Mouse (Mus musculus) kidney, postnatal 25 days (tissue): Measurements from ENCODE around the gene Pou2f2.

ENCODE experiments used
- DNase-seq, 2 experiments: peaks; one replicate each; pipeline ENCODE4 v3.0.0; 2021; ENCODE audit warnings: mixed read lengths in 2 of 2

Gene Pou2f2

GRCm38 (mm10) chr7:25141761-25142160, 37.8 kb downstream of the Pou2f2 start:
- DNase-seq: peak; percentile 49 to 56

GRCm38 (mm10) chr7:25137553-25137952, 42.0 kb downstream of the Pou2f2 start:
- DNase-seq: no peak

GRCm38 (mm10) chr7:25133092-25134049, 46.2 kb downstream of the Pou2f2 start:
- DNase-seq: peak; percentile 77 to 79

GRCm38 (mm10) chr7:25132318-25132960, 47.1 kb downstream of the Pou2f2 start:
- DNase-seq: peak in 1 of 2 experiments; percentile 7

- DNase-seq: no peak
These were observed 48.3 kb downstream of the Pou2f2 start for GRCm38 (mm10) chr7:25131247-25131646.

GRCm38 (mm10) chr7:25130565-25130964, 49.0 kb downstream of the Pou2f2 start:
- DNase-seq: no peak

GRCm38 (mm10) chr7:25129390-25129979, 50.0 kb downstream of the Pou2f2 start:
- DNase-seq: no peak

GRCm38 (mm10) chr7:25127971-25128370, 51.6 kb downstream of the Pou2f2 start:
- no peak for DNase-seq

- no peak for DNase-seq
These were observed 53.7 kb downstream of the Pou2f2 start for GRCm38 (mm10) chr7:25125716-25126281.

GRCm38 (mm10) chr7:25121240-25121786, 58.2 kb downstream of the Pou2f2 start:
- DNase-seq: no peak

- peak in 1 of 2 experiments; percentile 23 for DNase-seq
These were observed 59.3 kb downstream of the Pou2f2 start for GRCm38 (mm10) chr7:25120061-25120834.

- DNase-seq: no peak
These were observed 66.4 kb downstream of the Pou2f2 start for GRCm38 (mm10) chr7:25112956-25113603.

GRCm38 (mm10) chr7:25112178-25112955, 67.2 kb downstream of the Pou2f2 start:
- DNase-seq: no peak

- DNase-seq: no peak
These were observed 69.2 kb downstream of the Pou2f2 start for GRCm38 (mm10) chr7:25110336-25110735.

- DNase-seq: no peak
These were observed 70.2 kb downstream of the Pou2f2 start for GRCm38 (mm10) chr7:25109355-25109754.

- peak in 1 of 2 experiments; percentile 8 for DNase-seq
These were observed 72.6 kb downstream of the Pou2f2 start for GRCm38 (mm10) chr7:25106790-25107502.

- peak; percentile 75 to 78 for DNase-seq
These were observed 73.9 kb downstream of the Pou2f2 start for GRCm38 (mm10) chr7:25105411-25106160.

- DNase-seq: no peak
These were observed 79.9 kb downstream of the Pou2f2 start for GRCm38 (mm10) chr7:25099581-25099980.

GRCm38 (mm10) chr7:25098169-25098568, 81.4 kb downstream of the Pou2f2 start:
- DNase-seq: no peak
